Mouse (Mus musculus) MEL (cell line): ENCODE data around the gene Ctnnb1. TPM values are rescaled to one million over a fixed set of nuclear protein-coding genes. Genes with fewer than 3 reads are reported as not detected.

Experiments
- DNase-seq: peaks from one replicate; pipeline ENCODE4 v3.0.0; 2011; ENCODE audit warnings: low read depth, low spot score
- H3K27ac ChIP-seq: 2 replicates; pipeline ENCODE4 v1.5.1; 2012; ENCODE audit warnings: low read depth, mild to moderate bottlenecking, control low read depth, low read length, moderate library complexity; ENCODE audit not compliant: control insufficient read depth
- H3K27me3 ChIP-seq, 2 experiments: fragments of 150-350 bp in 1 of 2; sonication (generic) in 1 of 2; 2 replicates each; pipeline ENCODE4 v1.6.1; 2012; ENCODE audit warnings: low read length in 2 of 2, mild to moderate bottlenecking in 2 of 2, improper control_type of control experiment in 1 of 2, moderate library complexity in 1 of 2; ENCODE audit not compliant: insufficient read depth in 2 of 2, control insufficient read depth in 1 of 2
- H3K36me3 ChIP-seq, 2 experiments: 2 replicates each; pipeline ENCODE4 v1.6.1; 2012 to 2014; ENCODE audit warnings: low read length in 2 of 2, improper control_type of control experiment in 1 of 2, inconsistent platforms in 1 of 2, mild to moderate bottlenecking in 1 of 2; ENCODE audit not compliant: insufficient read depth in 2 of 2, control insufficient read depth in 1 of 2
- H3K4me1 ChIP-seq, 2 experiments: fragments of 150-350 bp in 1 of 2; sonication (generic) in 1 of 2; 2 replicates each; pipeline ENCODE4 v1.6.1; 2012; ENCODE audit warnings: low read length in 2 of 2, improper control_type of control experiment in 1 of 2, mild to moderate bottlenecking in 1 of 2; ENCODE audit not compliant: insufficient read depth in 2 of 2, control insufficient read depth in 1 of 2
- H3K4me3 ChIP-seq, 2 experiments: fragments of 150-350 bp in 1 of 2; sonication (generic) in 1 of 2; 2 replicates each; pipeline ENCODE4 v1.5.1; 2012; ENCODE audit warnings: low read depth in 2 of 2, low read length in 2 of 2, mild to moderate bottlenecking in 2 of 2, moderate library complexity in 2 of 2, control low read depth in 1 of 2, improper control_type of control experiment in 1 of 2; ENCODE audit not compliant: control insufficient read depth in 1 of 2, insufficient read depth in 1 of 2
- H3K79me2 ChIP-seq: 2 replicates; pipeline ENCODE4 v1.6.1; 2012; ENCODE audit warnings: mild to moderate bottlenecking, low read length, moderate library complexity; ENCODE audit not compliant: control insufficient read depth, poor library complexity, insufficient read depth
- H3K9ac ChIP-seq: 2 replicates; pipeline ENCODE4 v1.6.1; 2012; ENCODE audit warnings: low read depth, mild to moderate bottlenecking, control low read depth, low read length, moderate library complexity; ENCODE audit not compliant: control insufficient read depth, poor library complexity, severe bottlenecking
- H3K9me3 ChIP-seq: fragments of 150-350 bp; sonication (generic); replicated peaks from 2 replicates; pipeline ENCODE4 v1.6.1; 2012; ENCODE audit warnings: mild to moderate bottlenecking, low read length, improper control_type of control experiment, moderate library complexity; ENCODE audit not compliant: insufficient read depth
- CHD2 ChIP-seq: IDR thresholded peaks from 2 replicates; pipeline ENCODE4 v1.6.1; 2011; ENCODE audit warnings: low read length, improper control_type of control experiment
- CTCF ChIP-seq, 3 experiments: IDR thresholded peaks in 2 of 3; conservative IDR thresholded peaks in 1 of 3; 2 replicates each; pipeline ENCODE4 v1.5.1; 2011 to 2012; ENCODE audit warnings: low read length in 3 of 3, low read depth in 2 of 3, mild to moderate bottlenecking in 2 of 3, improper control_type of control experiment in 1 of 3, inconsistent platforms in 1 of 3, mixed read lengths in 1 of 3, moderate library complexity in 1 of 3; ENCODE audit not compliant: control insufficient read depth in 1 of 3, insufficient read depth in 1 of 3, poor library complexity in 1 of 3, severe bottlenecking in 1 of 3
- ETS1 ChIP-seq: IDR thresholded peaks from 2 replicates; pipeline ENCODE4 v1.6.1; 2012; ENCODE audit warnings: low read depth, mild to moderate bottlenecking, inconsistent platforms, low read length, improper control_type of control experiment, moderate library complexity
- GABPA ChIP-seq: IDR thresholded peaks from 2 replicates; pipeline ENCODE4 v1.6.1; 2012; ENCODE audit warnings: low read depth, mild to moderate bottlenecking, inconsistent platforms, low read length, improper control_type of control experiment, moderate library complexity
- GATA1 ChIP-seq: IDR thresholded peaks from 2 replicates; pipeline ENCODE4 v1.6.1; 2011; ENCODE audit warnings: low read depth, low read length, improper control_type of control experiment
- MAFK ChIP-seq: IDR thresholded peaks from 2 replicates; pipeline ENCODE4 v1.6.1; 2011; ENCODE audit warnings: low read depth, mild to moderate bottlenecking, low read length, improper control_type of control experiment, borderline replicate concordance
- MAX ChIP-seq: IDR thresholded peaks from 2 replicates; pipeline ENCODE4 v1.6.1; 2011; ENCODE audit warnings: low read length, improper control_type of control experiment
- MAZ ChIP-seq: IDR thresholded peaks from 2 replicates; pipeline ENCODE4 v1.6.1; 2012; ENCODE audit warnings: low read depth, mild to moderate bottlenecking, inconsistent platforms, low read length, improper control_type of control experiment
- MEF2A ChIP-seq: IDR thresholded peaks from 2 replicates; pipeline ENCODE4 v1.6.1; 2014; ENCODE audit warnings: low read depth, mild to moderate bottlenecking, inconsistent platforms, low read length, improper control_type of control experiment; ENCODE audit not compliant: poor library complexity, insufficient replicate concordance, severe bottlenecking; ENCODE audit errors: extremely low read depth
- MXI1 ChIP-seq: IDR thresholded peaks from 2 replicates; pipeline ENCODE4 v1.6.1; 2011; ENCODE audit warnings: mild to moderate bottlenecking, low read depth, low read length, improper control_type of control experiment
- MYB ChIP-seq: IDR thresholded peaks from 2 replicates; pipeline ENCODE4 v1.6.1; 2011; ENCODE audit warnings: mild to moderate bottlenecking, low read depth, low read length, improper control_type of control experiment
- NELFE ChIP-seq: IDR thresholded peaks from 2 replicates; pipeline ENCODE4 v1.6.1; 2011; ENCODE audit warnings: low read depth, low read length, improper control_type of control experiment
- POLR2AphosphoS2 ChIP-seq: IDR thresholded peaks from 2 replicates; pipeline ENCODE4 v1.6.1; 2011; ENCODE audit warnings: low read length, improper control_type of control experiment
- POLR2AphosphoS5 ChIP-seq: IDR thresholded peaks from 2 replicates; pipeline ENCODE4 v1.6.1; 2012; ENCODE audit warnings: low read depth, borderline replicate concordance, mild to moderate bottlenecking, inconsistent platforms, low read length, moderate library complexity, mixed read lengths
- RAD21 ChIP-seq: IDR thresholded peaks from 2 replicates; pipeline ENCODE4 v1.6.1; 2011; ENCODE audit warnings: mild to moderate bottlenecking, low read depth, low read length, improper control_type of control experiment
- TAL1 ChIP-seq: IDR thresholded peaks from 2 replicates; pipeline ENCODE4 v1.6.1; 2012; ENCODE audit warnings: mild to moderate bottlenecking, inconsistent platforms, low read length, moderate library complexity, mixed read lengths
- TCF12 ChIP-seq: IDR thresholded peaks from 2 replicates; pipeline ENCODE4 v1.6.1; 2014; ENCODE audit warnings: low read depth, mild to moderate bottlenecking, inconsistent platforms, low read length, improper control_type of control experiment, moderate library complexity
- UBTF ChIP-seq: IDR thresholded peaks from 2 replicates; pipeline ENCODE4 v1.6.1; 2012; ENCODE audit warnings: low read depth, mild to moderate bottlenecking, inconsistent platforms, low read length, improper control_type of control experiment, moderate library complexity, borderline replicate concordance; ENCODE audit not compliant: insufficient read depth
- ZC3H11A ChIP-seq: IDR thresholded peaks from 2 replicates; pipeline ENCODE4 v1.6.1; 2012; ENCODE audit warnings: low read depth, mild to moderate bottlenecking, inconsistent platforms, low read length, improper control_type of control experiment
- ZKSCAN1 ChIP-seq: IDR thresholded peaks from 2 replicates; pipeline ENCODE4 v1.6.1; 2012; ENCODE audit warnings: low read depth, mild to moderate bottlenecking, inconsistent platforms, low read length, improper control_type of control experiment, moderate library complexity
- ZMIZ1 ChIP-seq: IDR thresholded peaks from 2 replicates; pipeline ENCODE4 v1.6.1; 2012; ENCODE audit warnings: low read depth, mild to moderate bottlenecking, inconsistent platforms, low read length, improper control_type of control experiment, moderate library complexity
- polyA plus RNA-seq, 2 experiments: library from polyadenylated mRNA; stranded (reverse) in 1 of 2; unstranded in 1 of 2; fragments of >175 nt in 1 of 2; fragments of >200 nt in 1 of 2; gene quantifications; 2 replicates each; pipeline versions ENCODE4 v1.2.1 to v1.2.4; 2012; ENCODE audit warnings: low replicate concordance in 2 of 2, low read depth in 1 of 2; ENCODE audit not compliant: insufficient read length in 2 of 2, insufficient read depth in 1 of 2, missing spikeins in 1 of 2
- total RNA-seq: library from RNA; depleted of rRNA; stranded (reverse); fragments of 300-350 nt; gene quantifications from 2 replicates; pipeline ENCODE4 v1.2.3, GENCODE M21; 2012

Ctnnb1 gene
- total and polyA plus RNA-seq, 3 experiments: 302 to 701 (median 377) TPM

- 0 out of 2 replicates have a peak, but pooled peaks have one; percentile 1 for TF ChIP-seq ZC3H11A
- TF ChIP-seq UBTF: no peak
- no peak for TF ChIP-seq MAZ
- TF ChIP-seq CTCF (IDR thresholded peaks at IDR 0.05 in 2 of 3, conservative IDR thresholded peaks at IDR 0.05 in 1 of 3; ENCODE audit: control insufficient read depth in 1 of 3, insufficient read depth in 1 of 3, low read depth in 2 of 3, low read length in 3 of 3, poor library complexity in 1 of 3, severe bottlenecking in 1 of 3): no peak
- no peak for TF ChIP-seq TAL1
- TF ChIP-seq GATA1: no peak
- TF ChIP-seq TCF12: no peak
- TF ChIP-seq MYB: no peak
- TF ChIP-seq CHD2: no peak
- TF ChIP-seq POLR2AphosphoS2: no peak
These were observed 33.1 kb downstream of the Ctnnb1 start (continued) for GRCm38 (mm10) chr9:120961969-120962700.

- Histone ChIP-seq H3K79me2 (no peaks in the 10 kb centered on the region), H3K4me3 (no peak overlapping the region), H3K27me3 (no peaks in the 10 kb centered on the region), H3K27ac (no peak overlapping the region), H3K9me3 (no peaks in the 10 kb centered on the region), H3K36me3 (peaks cover 11 to 22% of the 10 kb centered on the region in 2 experiments), H3K4me1 (peaks cover 8 to 25% of the 10 kb centered on the region in 2 experiments), H3K9ac (no peak overlapping the region)
- DNase-seq: no peak
- TF ChIP-seq TCF12 (no peak), POLR2AphosphoS5 (no peak), NELFE (no peak), MXI1 (no peak), RAD21 (no peak), ZKSCAN1 (no peak), GABPA (no peak), MAFK (no peak), MAX (no peak), CTCF (IDR thresholded peaks at IDR 0.05 in 2 of 3, conservative IDR thresholded peaks at IDR 0.05 in 1 of 3; ENCODE audit: control insufficient read depth in 1 of 3, insufficient read depth in 1 of 3, low read depth in 2 of 3, low read length in 3 of 3, poor library complexity in 1 of 3, severe bottlenecking in 1 of 3) (no peak), ZMIZ1 (no peak), ETS1 (no peak), MEF2A (no peak)
These were observed 34.1 kb downstream of the Ctnnb1 start for GRCm38 (mm10) chr9:120963104-120963503.
